In the genomic region with DNA sequence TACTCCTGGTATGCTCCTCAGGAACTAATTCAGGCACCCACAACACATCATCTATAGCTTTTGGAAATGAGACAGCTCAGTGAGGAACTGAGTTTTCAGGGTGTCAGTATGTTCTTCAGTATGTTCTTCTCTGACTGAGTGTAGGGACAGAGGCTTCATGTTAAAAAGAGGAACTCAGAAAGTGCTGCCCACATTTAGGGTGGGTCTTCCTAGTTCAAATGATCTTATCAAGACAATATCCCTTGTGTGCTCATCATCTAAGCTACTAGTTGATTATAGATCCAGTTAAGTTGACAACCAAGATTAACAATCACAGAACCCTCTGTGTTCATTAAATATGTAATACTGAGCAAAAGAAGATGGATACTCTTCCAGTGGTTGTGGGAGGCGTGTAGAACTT, we compare ENCODE assay signal across 34 mouse cellular contexts.
"Had no signal": no experiment of that assay in that cellular context is flagged by ENCODE, and none has a peak within 500 bp of the region (broad histone marks: within the 10 kb centered on the region; RNA-seq: fewer than 3 reads in every experiment).

No protein-coding gene starts in this region.

- H3K4me3 ChIP-seq: heart, embryonic 12.5 days; heart, embryonic 13.5 days; heart, embryonic 15.5 days; hindbrain, embryonic 10.5 days; hindbrain, embryonic 12.5 days; hindbrain, embryonic 13.5 days; hindbrain, embryonic 15.5 days; intestine, embryonic 15.5 days; kidney, embryonic 15.5 days; layer of hippocampus, adult 2 months; left cerebral cortex, adult 2 months had no signal

- H3K4me1 ChIP-seq: heart, embryonic 12.5 days; heart, embryonic 13.5 days; heart, embryonic 15.5 days; hindbrain, embryonic 10.5 days; hindbrain, embryonic 12.5 days; hindbrain, embryonic 13.5 days; hindbrain, embryonic 15.5 days; intestine, embryonic 15.5 days; kidney, embryonic 15.5 days had no signal

- H3K9ac ChIP-seq: heart, embryonic 12.5 days; heart, embryonic 13.5 days; heart, embryonic 15.5 days; hindbrain, embryonic 12.5 days; hindbrain, embryonic 13.5 days; hindbrain, embryonic 14.5 days; hindbrain, embryonic 15.5 days; intestine, embryonic 15.5 days; kidney, embryonic 15.5 days had no signal

- H3K27me3 ChIP-seq: heart, embryonic 12.5 days; heart, embryonic 13.5 days; heart, embryonic 15.5 days; hindbrain, embryonic 12.5 days; hindbrain, embryonic 13.5 days; hindbrain, embryonic 15.5 days; intestine, embryonic 15.5 days; kidney, embryonic 15.5 days had no signal

- H3K36me3 ChIP-seq: heart, embryonic 12.5 days; heart, embryonic 13.5 days; heart, embryonic 15.5 days; hindbrain, embryonic 10.5 days; hindbrain, embryonic 12.5 days; hindbrain, embryonic 13.5 days; hindbrain, embryonic 15.5 days; intestine, embryonic 15.5 days; kidney, embryonic 15.5 days had no signal

- H3K9me3 ChIP-seq: heart, embryonic 12.5 days; heart, embryonic 13.5 days; hindbrain, embryonic 10.5 days; hindbrain, embryonic 12.5 days; hindbrain, embryonic 13.5 days; hindbrain, embryonic 15.5 days; intestine, embryonic 15.5 days; kidney, embryonic 15.5 days had no signal

- H3K4me2 ChIP-seq: heart, embryonic 11.5 days; heart, embryonic 12.5 days; heart, embryonic 13.5 days; heart, embryonic 15.5 days; hindbrain, embryonic 12.5 days; hindbrain, embryonic 13.5 days; hindbrain, embryonic 14.5 days; hindbrain, embryonic 15.5 days; intestine, embryonic 15.5 days; kidney, embryonic 15.5 days had no signal

- H3K27ac ChIP-seq: heart, embryonic 13.5 days; heart, embryonic 15.5 days; hindbrain, embryonic 10.5 days; hindbrain, embryonic 12.5 days; hindbrain, embryonic 13.5 days; hindbrain, embryonic 14.5 days; hindbrain, embryonic 15.5 days; intestine, embryonic 15.5 days; kidney, embryonic 15.5 days; kidney, postnatal 0 days; layer of hippocampus, adult 2 months; left cerebral cortex, adult 2 months had no signal

- ATAC-seq: hindbrain, embryonic 16.5 days; inflammation-experienced regulatory T-cells, adult 6 months; intestine, embryonic 15.5 days; intestine, embryonic 16.5 days; intestine, postnatal 0 days had no signal

- DNase-seq: heart, postnatal 10 days; heart, postnatal 14 days; heart, postnatal 36 days; heart, postnatal 4 days; kidney, adult 11 months; kidney, adult 18-20 months; kidney, adult 2 months; kidney, adult 8-10 months; kidney, adult 9 months; kidney, postnatal 10 days; kidney, postnatal 14 days; kidney, postnatal 25 days; kidney, postnatal 36 days; kidney, postnatal 4 days; layer of hippocampus, adult 9-11 months; layer of hippocampus, postnatal 36 days had no signal
